Mouse (Mus musculus) limb, embryonic 10.5 days (tissue): ENCODE measurements around the gene 3830406C13Rik. TPM values are rescaled to one million over a fixed set of nuclear protein-coding genes. Genes with fewer than 3 reads are reported as not detected.

Experiments used
- DNase-seq: peaks from one replicate; pipeline ENCODE4 v3.0.0-alpha.2; 2017; ENCODE audit warnings: low spot score
- H3K27ac ChIP-seq: fragments of 300-500 bp; sonication (generic); 2 replicates; pipeline ENCODE4 v1.5.1; 2016; ENCODE audit warnings: mild to moderate bottlenecking
- H3K27me3 ChIP-seq: fragments of 300-500 bp; sonication (generic); 2 replicates; pipeline ENCODE4 v1.6.1; 2016; ENCODE audit warnings: low read depth, mild to moderate bottlenecking; ENCODE audit not compliant: poor library complexity, severe bottlenecking
- H3K36me3 ChIP-seq: fragments of 300-500 bp; sonication (generic); 2 replicates; pipeline ENCODE4 v1.6.1; 2016; ENCODE audit warnings: mild to moderate bottlenecking, moderate library complexity
- H3K4me1 ChIP-seq: fragments of 300-500 bp; sonication (generic); 2 replicates; pipeline ENCODE4 v1.6.1; 2016
- H3K4me3 ChIP-seq: fragments of 300-500 bp; sonication (generic); 2 replicates; pipeline ENCODE4 v1.5.1; 2016; ENCODE audit warnings: mild to moderate bottlenecking, moderate library complexity
- H3K9me3 ChIP-seq: fragments of 300-500 bp; sonication (generic); replicated peaks from 2 replicates; pipeline ENCODE4 v1.6.1; 2016; ENCODE audit warnings: mild to moderate bottlenecking
- WGBS: fragments of 180-500 bp; shearing (Covaris S2); methylation state at CpG from one replicate; pipeline ENCODE4 v1.1.7; 2016; 5-methylcytosine and 5-hydroxymethylcytosine counted together
- polyA plus RNA-seq: library from polyadenylated mRNA; unstranded; fragments of >200 nt; fragmentation: Nextera tagmentation; extraction: Ambion mirVana; gene quantifications from 2 replicates; pipeline ENCODE4 v1.2.1, GENCODE M21; 2016

3830406C13Rik gene
- polyA plus RNA-seq, 1 experiment from 2014 or later: 20.4 TPM

DNA sequence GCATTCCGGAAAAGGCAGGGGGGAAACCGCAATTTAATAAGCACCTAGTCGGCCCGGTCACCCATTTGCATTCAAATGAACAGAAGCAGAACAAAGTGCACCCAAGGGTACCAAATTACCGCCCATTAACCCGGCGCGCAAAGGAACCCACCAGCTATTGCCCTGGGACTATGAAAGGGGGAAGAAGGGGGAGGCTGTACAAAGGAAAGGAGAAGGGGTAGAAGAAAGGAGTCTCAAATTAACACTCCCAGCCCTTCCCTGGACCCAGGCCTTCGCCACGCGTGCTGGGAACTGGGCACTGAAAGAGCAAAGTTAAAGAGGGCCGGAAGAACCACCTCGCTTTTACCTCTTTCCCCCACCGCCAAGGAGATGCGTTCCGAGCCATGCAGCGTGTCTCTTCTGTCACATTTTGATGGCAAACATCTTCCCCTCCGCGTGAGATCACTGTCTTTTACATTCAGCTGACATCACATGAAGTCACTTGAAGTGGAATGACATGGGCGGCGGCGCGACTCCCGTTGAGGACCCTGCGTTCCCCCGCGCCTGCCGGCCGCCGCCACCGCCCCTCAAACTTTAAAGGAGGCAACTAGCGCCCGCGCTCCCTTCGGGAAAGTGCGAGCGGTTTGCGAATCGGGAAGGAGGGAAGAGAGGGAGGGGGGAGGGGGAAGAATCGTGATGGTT is 61.4 kb downstream of the 3830406C13Rik start:
- peaks cover 36% of the 10 kb centered on the region for H3K4me1 ChIP-seq
- peak; percentile 58 for DNase-seq
- H3K36me3 ChIP-seq: no peaks in the 10 kb centered on the region
- H3K4me3 ChIP-seq: peak overlapping the region; percentile 29
- H3K27ac ChIP-seq: no peak overlapping the region
- under 1% methylated on average over 40 of the region's 40 CpGs for WGBS
- no peaks in the 10 kb centered on the region for H3K9me3 ChIP-seq
- H3K27me3 ChIP-seq: peaks cover 100% of the 10 kb centered on the region

DNA sequence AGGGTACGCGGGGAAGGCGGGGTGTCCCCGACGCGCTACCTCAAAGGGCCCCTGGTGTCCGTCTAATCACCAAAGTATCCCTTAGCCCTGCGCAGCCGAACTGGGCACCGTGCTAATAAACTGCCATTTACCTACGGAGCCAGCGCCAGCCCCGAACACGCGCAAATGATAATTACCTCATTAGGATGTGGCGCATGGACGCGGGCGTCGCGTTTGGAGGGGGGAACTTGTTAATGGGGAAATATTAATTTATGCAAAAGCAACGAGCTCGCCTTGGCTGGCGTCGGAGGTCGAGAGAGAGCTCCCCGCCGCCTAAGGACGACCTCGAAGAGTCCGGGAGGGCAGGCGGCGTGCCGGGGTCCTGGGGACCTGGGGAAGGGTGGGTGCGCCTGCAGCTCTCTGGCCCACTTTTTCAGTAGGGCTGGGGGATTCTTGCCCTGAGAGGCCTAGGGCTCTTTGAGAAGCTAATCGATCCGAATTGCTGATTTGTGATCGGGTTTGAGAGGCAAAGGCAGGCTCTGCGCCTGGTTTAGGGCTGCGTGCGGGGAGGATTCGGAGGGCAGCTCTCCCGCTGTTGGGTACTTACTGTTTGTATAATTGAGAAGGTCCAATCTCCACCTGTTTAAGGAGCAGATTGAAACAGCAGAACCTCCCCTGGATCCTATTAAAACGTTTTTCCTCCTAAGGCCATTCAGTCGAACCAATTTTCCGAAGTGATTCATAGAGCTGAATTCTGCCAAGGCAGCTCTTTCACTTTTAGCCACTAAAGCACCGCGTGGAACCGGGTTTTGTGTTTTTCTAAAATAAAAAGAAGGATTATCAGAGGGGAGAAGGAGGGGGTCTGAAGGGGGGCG is 62.3 kb downstream of the 3830406C13Rik start:
- Histone ChIP-seq H3K4me1 (peaks cover 32% of the 10 kb centered on the region), H3K36me3 (no peaks in the 10 kb centered on the region), H3K27me3 (peaks cover 100% of the 10 kb centered on the region), H3K27ac (no peak overlapping the region), H3K9me3 (no peaks in the 10 kb centered on the region), H3K4me3 (peak overlapping the region; percentile 18)
- WGBS: under 1% methylated on average over 50 of the region's 50 CpGs
- DNase-seq: peak; percentile 64

DNA sequence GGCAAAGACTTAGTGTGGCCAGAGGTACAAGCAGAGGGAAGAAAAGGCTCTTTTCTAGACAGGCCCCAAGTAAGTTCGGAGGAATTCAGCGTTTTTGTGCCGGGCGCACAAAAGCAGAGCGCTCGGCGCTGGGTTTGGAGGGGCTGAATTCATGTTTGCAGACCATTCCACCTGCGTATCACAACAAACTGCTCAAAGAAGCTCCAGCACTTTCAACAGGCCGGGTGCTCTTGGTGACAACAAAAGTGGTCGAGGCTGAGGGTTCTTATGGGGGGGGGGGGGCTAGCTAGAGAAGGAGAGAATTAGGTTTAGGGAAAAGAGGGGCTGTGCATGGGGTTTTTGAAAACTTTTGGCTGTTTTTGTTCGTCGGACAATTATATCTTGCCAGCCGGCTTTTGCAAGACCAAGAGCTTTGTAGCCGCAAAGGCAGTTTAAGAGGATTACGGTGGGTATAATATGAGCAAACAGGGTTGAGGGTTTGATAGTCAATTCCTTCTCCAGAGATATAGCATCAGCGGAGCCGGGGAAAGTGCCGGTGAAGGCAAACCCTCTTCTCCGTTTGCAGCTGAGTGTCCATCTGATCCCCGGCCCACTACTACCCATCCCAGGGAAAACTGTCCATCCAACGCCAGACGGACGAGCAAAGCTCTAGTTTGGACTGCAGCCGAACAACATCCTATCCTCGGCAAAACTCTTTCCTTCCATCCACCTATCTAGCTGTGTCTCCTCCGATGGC is 63.1 kb downstream of the 3830406C13Rik start:
- Histone ChIP-seq H3K27ac (no peak overlapping the region), H3K36me3 (no peaks in the 10 kb centered on the region), H3K9me3 (no peaks in the 10 kb centered on the region), H3K4me1 (peaks cover 25% of the 10 kb centered on the region), H3K27me3 (peaks cover 100% of the 10 kb centered on the region), H3K4me3 (no peak overlapping the region)
- peak; percentile 55 for DNase-seq
- under 1% methylated on average over 26 of the region's 26 CpGs for WGBS

GRCm38 (mm10) chr14:12348089-12348488 is 64.1 kb downstream of the 3830406C13Rik start, which contains the start of gene Fezf2:
Gene Fezf2 (minus strand): TSS chr14:12348189.
- H3K9me3 ChIP-seq: no peaks in the 10 kb centered on the region
- no peak within 1 kb of the TSS for H3K4me3 ChIP-seq
- no peak within 1 kb of the TSS for H3K27ac ChIP-seq
- H3K36me3 ChIP-seq: no peaks in the 10 kb centered on the region
- peaks cover 25% of the 10 kb centered on the region for H3K4me1 ChIP-seq
- WGBS: 0% methylated on average over 2 of the region's 2 CpGs
- peaks cover 100% of the 10 kb centered on the region for H3K27me3 ChIP-seq
- no peak for DNase-seq

DNA sequence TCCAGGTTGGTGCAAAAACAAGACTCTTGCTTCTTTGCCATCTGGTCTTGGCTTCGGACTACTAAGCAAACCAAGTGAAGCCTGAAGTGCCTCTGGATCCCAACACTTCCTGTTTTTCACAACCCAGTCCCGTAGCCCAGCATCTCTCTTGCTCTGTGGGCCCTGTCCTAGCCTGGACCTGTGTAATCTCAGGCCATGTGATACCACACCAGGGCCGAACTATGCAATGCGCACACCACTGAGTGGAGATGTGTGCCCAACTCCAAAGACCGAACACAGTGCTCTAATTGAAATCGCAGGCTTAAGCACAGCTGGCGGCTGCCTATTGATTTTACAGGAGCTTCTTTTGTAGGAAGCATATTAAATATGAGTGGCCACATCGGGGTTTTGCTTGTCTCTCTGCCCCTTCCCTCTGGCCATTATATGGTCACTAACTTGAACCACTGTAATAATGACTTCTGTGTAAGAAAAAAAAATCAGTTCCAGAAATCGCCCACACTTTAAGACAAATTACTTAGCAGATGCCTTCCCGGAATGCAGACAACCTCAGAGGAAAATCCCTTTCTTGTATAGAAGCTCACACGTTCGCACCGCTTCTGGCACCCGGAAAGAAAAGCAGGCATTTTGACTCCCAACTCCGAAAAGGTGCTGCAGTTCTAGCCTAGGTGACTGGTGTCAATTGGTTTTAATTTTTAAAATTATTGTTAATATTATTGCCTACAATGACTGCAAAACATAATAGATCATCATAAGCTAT is 65.5 kb downstream of the 3830406C13Rik start:
- H3K27me3 ChIP-seq: peaks cover 100% of the 10 kb centered on the region
- no peaks in the 10 kb centered on the region for H3K9me3 ChIP-seq
- no peaks in the 10 kb centered on the region for H3K36me3 ChIP-seq
- no peak overlapping the region for H3K4me3 ChIP-seq
- DNase-seq: no peak
- 3% methylated on average over 15 of the region's 15 CpGs for WGBS
- no peak overlapping the region for H3K27ac ChIP-seq
- H3K4me1 ChIP-seq: peaks cover 19% of the 10 kb centered on the region

GRCm38 (mm10) chr14:12350271-12350916 is 66.4 kb downstream of the 3830406C13Rik start:
- 5% methylated on average over 16 of the region's 16 CpGs for WGBS
- H3K27me3 ChIP-seq: peaks cover 99% of the 10 kb centered on the region
- H3K4me3 ChIP-seq: no peak overlapping the region
- no peak overlapping the region for H3K27ac ChIP-seq
- H3K9me3 ChIP-seq: no peaks in the 10 kb centered on the region
- H3K36me3 ChIP-seq: no peaks in the 10 kb centered on the region
- peaks cover 10% of the 10 kb centered on the region for H3K4me1 ChIP-seq
- DNase-seq: peak; percentile 39

Other genes starting within 250 kb of the 3830406C13Rik start
- 0.05 TPM in 2 replicates for gene Gm49355, start 197 bp upstream of the 3830406C13Rik start, polyA plus RNA-seq
- not detected in 2 replicates for gene Fezf2, start 64.0 kb downstream of the 3830406C13Rik start, polyA plus RNA-seq